Mouse (Mus musculus): ENCODE results near the gene Dars. TPM values are rescaled to one million over a fixed set of nuclear protein-coding genes. Genes with fewer than 3 reads are reported as not detected.

The Dars gene
- polyA plus RNA-seq, 1 experiment from 2014 or later = 174 TPM

DNA sequence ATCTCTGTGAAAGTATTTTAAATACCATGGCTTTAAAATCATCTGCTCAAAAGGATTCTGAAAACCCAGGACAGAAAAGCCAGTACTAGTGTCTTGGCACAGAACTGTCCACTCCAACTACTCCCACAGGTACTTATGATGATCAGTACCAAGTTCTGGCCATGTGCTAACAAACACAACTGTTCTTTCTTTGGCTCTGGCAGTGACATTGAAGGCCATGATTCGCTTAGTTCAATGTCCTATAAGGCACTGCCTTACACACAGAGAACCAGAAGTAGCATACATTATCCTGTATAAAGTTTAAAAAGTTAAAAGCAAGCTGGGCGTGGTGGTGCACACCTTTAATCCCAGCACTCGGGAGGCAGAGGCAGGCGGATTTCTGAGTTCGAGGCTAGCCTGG, 6.0 kb downstream of the Dars start:
- Histone ChIP-seq H3K4me2 (replicated peaks) (no peak overlapping the region), H3K36me3 (peaks cover 15% of the 10 kb centered on the region), H3K4me3 (no peak overlapping the region), H3K27ac (replicated peaks) (no peak overlapping the region), H3K9ac (replicated peaks) (no peak overlapping the region), H3K9me3 (no peaks in the 10 kb centered on the region), H3K27me3 (no peaks in the 10 kb centered on the region), H3K4me1 (peaks cover 8% of the 10 kb centered on the region)
- WGBS = 95% methylated on average over 5 of the region's 5 CpGs
- ATAC-seq (ENCODE audit: low FRiP score, low read depth) = no peak

DNA sequence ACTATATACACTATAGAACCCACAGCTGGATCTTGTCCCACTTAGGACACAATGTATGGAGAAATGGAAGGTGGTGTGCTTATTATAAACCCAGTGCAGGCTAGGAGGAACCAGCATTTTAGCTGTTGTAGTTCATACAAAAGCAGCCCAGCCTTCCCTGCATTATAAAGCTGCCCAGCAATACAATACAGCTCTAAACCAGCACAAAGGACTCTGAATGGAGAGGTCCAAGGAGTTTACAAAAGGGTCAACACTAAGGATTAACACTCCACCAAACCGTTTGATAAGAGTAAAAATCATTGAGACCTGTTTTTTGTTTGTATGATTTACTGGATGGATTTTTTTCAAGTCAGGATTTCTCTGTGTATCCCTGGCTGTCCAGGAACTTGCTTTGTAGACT, 10.3 kb downstream of the Dars start:
- H3K4me2 ChIP-seq (replicated peaks) = no peak overlapping the region
- H3K9ac ChIP-seq (replicated peaks) = no peak overlapping the region
- H3K4me3 ChIP-seq = no peak overlapping the region
- H3K4me1 ChIP-seq = peaks cover 23% of the 10 kb centered on the region
- no peaks in the 10 kb centered on the region for H3K27me3 ChIP-seq
- H3K9me3 ChIP-seq = no peaks in the 10 kb centered on the region
- no peak for ATAC-seq (ENCODE audit: low FRiP score, low read depth)
- H3K36me3 ChIP-seq = peaks cover 8% of the 10 kb centered on the region; the same call in 1 of the 2 replicates
- peak overlapping the region; percentile 54 for H3K27ac ChIP-seq (replicated peaks)
- WGBS = 12% methylated on average over 1 of the region's 1 CpGs

DNA sequence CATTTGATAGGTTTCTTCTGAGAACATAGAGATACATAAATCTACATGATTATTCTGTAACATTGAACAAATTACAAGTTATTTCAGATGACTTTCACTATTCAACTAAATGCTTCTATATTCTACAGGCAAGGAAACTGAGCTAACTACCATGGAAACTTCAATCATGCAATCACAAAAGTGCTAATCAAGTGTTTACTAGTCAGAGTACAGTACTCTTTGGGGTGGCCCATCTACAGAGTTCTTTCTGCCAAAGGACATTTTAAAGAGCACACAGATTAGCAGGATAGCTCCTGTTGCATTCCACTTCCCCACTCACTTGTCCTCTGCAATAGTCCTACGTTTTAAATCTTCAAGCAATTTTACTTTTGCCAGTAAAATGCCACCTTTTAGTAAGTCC, 11.5 kb downstream of the Dars start:
- Histone ChIP-seq H3K36me3 (0 out of 2 replicates have a peak, but pooled peaks cover 2% of the 10 kb centered on the region), H3K4me1 (peaks cover 31% of the 10 kb centered on the region)

DNA sequence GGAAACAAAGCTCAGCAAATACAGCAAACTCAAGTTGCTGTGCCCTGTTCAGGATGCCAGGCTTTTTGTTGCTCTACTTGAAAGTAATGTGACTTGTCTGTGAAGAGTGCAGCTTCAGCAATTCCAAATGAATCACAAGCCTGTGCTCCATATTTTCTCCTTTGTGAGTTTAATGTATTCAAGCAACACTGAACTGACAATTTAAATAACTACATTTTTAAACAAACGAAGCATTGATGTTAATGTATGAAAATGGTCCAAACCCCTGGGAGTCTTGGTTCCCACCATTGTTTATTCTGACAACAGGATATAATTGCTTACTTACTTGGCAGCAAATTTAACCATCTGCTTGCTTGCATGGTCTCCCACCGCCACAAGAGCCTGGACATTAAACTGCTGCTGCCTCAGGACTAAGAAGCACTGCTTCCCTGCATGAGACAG, 12.1 kb downstream of the Dars start:
- 23% methylated on average over 2 of the region's 2 CpGs for WGBS
- Histone ChIP-seq H3K4me2 (replicated peaks) (no peak overlapping the region), H3K27ac (replicated peaks) (peak overlapping the region; percentile 67), H3K4me1 (peaks cover 37% of the 10 kb centered on the region), H3K9ac (replicated peaks) (no peak overlapping the region), H3K36me3 (no peaks in the 10 kb centered on the region), H3K4me3 (no peak overlapping the region), H3K9me3 (no peaks in the 10 kb centered on the region), H3K27me3 (no peaks in the 10 kb centered on the region)
- ATAC-seq (ENCODE audit: low FRiP score, low read depth) = peak; percentile 73

More for the DNA sequence above, 11.5 kb downstream of the Dars start:
- Histone ChIP-seq H3K4me3 (no peak overlapping the region), H3K9ac (replicated peaks) (no peak overlapping the region), H3K4me2 (replicated peaks) (no peak overlapping the region), H3K27me3 (no peaks in the 10 kb centered on the region), H3K27ac (replicated peaks) (no peak overlapping the region; the same call in 1 of the 2 replicates), H3K9me3 (no peaks in the 10 kb centered on the region)
- ATAC-seq (ENCODE audit: low FRiP score, low read depth) = no peak
- 46% methylated on average over 1 of the region's 1 CpGs for WGBS

DNA sequence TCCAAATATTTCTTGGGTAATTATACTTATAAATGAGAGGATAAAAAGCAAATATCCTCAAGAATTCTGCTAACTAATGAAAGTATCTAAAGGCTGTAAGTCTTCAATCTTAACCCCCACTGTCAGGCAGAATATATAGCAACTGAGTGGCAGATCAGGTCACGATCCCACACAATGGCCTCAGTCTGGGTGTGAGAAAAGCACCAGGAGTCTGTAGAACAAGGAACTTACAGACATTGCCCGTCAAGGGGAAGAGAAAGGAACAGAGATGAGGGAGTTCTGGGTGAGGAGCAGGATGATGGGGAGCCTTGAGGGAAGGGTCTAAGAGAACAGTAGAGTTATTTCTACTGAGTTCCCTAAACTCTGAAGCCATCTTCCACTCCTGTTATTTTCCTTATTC, 16.2 kb downstream of the Dars start:
- Histone ChIP-seq H3K27ac (replicated peaks) (peak overlapping the region; percentile 70), H3K9me3 (no peaks in the 10 kb centered on the region), H3K9ac (replicated peaks) (no peak overlapping the region), H3K4me1 (peaks cover 36% of the 10 kb centered on the region), H3K27me3 (no peaks in the 10 kb centered on the region), H3K4me3 (no peak overlapping the region), H3K36me3 (peaks cover 8% of the 10 kb centered on the region; the same call in 1 of the 2 replicates), H3K4me2 (replicated peaks) (no peak overlapping the region)
- WGBS = 21% methylated on average over 2 of the region's 2 CpGs
- peak; percentile 42 for ATAC-seq (ENCODE audit: low FRiP score, low read depth)

DNA sequence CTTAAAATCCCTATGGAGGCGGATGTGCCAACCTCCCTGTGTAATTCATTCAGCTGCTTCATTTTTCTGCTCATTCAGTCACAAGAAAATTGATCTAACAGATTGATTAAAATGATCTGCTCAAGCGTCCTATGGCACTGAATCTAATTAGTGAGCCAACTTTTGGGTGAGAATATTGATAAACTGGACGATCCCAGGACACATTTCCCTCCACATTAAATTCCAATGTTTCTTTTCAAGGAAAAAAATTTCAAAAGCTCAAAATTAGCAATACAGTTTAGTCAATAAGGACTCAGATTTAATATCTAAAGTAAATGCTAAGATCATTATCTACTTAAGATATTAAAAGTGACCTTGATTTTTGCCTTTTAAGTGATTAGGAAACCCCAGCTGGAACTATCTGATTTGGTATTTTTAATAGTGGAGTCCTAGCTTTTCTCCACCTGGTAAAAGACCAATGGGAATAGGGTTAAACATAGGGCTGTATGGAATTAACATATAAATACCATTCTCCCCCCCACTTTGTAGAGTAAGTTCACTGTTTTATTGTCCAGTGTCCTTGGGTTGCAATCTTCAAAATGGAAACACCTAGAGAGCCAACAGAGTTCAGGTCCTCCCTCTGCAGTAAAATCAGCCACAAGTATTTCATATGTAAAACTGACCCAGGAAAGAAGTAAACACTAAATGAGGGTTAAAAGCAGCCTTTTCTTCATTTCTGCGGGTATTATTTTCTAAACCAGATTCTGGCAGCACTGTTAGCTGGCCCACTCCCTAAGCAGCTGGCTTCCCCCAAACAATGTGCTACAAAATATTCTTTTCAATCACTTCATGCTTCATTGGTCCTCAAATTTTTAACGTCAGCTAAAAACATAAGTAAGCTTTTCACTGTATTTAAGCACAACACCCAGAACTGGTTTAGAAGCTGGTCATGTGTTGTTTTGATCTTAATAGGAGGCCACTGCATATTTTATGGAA, 16.9 kb downstream of the Dars start:
- H3K27me3 ChIP-seq = no peaks in the 10 kb centered on the region
- 30% methylated on average over 5 of the region's 5 CpGs for WGBS
- H3K9me3 ChIP-seq = no peaks in the 10 kb centered on the region
- H3K9ac ChIP-seq (replicated peaks) = no peak overlapping the region
- H3K4me2 ChIP-seq (replicated peaks) = no peak overlapping the region
- ATAC-seq (ENCODE audit: low FRiP score, low read depth) = peak; percentile 67; the same call in 1 of the 2 replicates
- H3K4me3 ChIP-seq = no peak overlapping the region
- H3K27ac ChIP-seq (replicated peaks) = peak overlapping the region; percentile 70
- peaks cover 11% of the 10 kb centered on the region; the same call in 1 of the 2 replicates for H3K36me3 ChIP-seq
- H3K4me1 ChIP-seq = peaks cover 31% of the 10 kb centered on the region

DNA sequence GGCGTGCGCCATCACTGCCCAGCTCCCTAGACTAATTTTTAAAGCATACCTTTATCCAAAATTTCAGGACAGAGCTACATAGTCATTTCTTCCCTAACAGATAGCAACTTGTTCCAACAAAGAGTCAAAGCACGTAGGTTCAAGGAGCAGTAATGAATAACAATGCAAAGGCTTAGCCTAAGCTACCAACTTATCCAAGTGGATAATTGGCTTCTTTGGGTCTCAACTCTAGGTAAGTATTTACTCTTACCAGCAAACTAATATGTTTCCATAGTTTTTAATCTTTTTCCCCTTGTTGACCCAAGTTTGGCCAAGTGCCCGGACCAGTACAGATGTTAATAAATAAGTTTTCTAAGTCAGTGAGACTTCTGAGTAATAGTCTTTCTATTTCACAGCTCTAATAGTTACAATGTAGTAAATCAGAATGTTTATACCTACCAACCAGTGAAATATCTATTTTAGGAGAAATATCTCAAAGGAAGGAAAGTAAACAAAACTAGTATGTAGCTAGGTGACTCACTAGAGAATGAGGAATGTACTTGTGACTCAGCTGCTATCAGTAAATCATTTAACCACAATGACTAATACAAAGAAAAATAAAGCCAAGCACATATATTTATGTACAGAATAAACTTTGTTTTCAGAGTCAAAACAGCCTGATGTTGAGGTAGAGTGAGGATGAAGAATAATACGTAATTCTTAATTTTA, 18.3 kb downstream of the Dars start:
- Histone ChIP-seq H3K27ac (replicated peaks) (no peak overlapping the region; the same call in 1 of the 2 replicates), H3K4me1 (peaks cover 25% of the 10 kb centered on the region), H3K4me3 (no peak overlapping the region), H3K9ac (replicated peaks) (no peak overlapping the region), H3K36me3 (peaks cover 12% of the 10 kb centered on the region; the same call in 1 of the 2 replicates), H3K9me3 (no peaks in the 10 kb centered on the region), H3K4me2 (replicated peaks) (no peak overlapping the region), H3K27me3 (no peaks in the 10 kb centered on the region)
- no peak for ATAC-seq (ENCODE audit: low FRiP score, low read depth)
- WGBS = 82% methylated on average over 5 of the region's 5 CpGs

DNA sequence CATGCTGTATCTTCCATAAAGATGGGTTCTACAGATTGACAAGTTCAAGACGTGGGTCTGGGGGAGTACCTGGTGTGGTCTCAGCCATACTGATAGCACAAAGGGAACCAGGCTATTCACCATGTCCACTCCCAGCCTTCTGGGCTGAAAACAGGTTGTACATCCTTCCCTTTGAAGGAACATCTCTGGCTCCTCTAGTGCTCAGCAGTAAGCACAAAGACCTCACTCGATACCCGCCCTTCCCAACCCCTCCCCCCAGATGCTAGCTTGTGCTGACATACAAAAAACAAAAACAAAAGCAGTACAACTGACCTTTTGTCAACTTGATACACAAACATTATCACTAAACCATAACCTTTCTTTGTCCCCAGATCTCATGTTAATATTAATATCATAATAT, 22.5 kb downstream of the Dars start:
- WGBS = 91% methylated on average over 3 of the region's 3 CpGs

DNA sequence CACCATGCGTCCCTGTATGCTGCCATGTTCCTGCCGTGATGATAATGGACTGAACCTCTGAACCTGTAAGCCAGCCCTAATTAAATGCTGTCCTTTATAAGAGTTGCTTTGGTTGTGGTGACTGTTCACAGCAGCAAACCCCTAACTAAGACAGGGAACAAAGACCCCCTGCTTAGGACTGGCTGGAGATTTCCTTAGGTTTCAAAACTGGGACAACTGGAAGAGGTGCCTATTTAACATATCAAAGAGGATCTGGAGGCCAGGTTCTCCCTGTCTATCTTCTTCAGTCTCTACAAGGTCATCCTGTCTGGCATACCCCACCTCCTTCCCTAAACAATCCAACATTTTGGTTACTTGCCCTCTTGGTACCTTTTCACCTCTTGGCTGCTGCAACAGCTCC, 24.8 kb downstream of the Dars start:
- Histone ChIP-seq H3K4me3 (no peak overlapping the region), H3K4me2 (replicated peaks) (no peak overlapping the region), H3K27me3 (no peaks in the 10 kb centered on the region), H3K9me3 (no peaks in the 10 kb centered on the region), H3K27ac (replicated peaks) (no peak overlapping the region), H3K36me3 (peaks cover 17% of the 10 kb centered on the region), H3K9ac (replicated peaks) (no peak overlapping the region), H3K4me1 (0 out of 2 replicates have a peak, but pooled peaks cover 4% of the 10 kb centered on the region)
- 44% methylated on average over 2 of the region's 2 CpGs for WGBS
- ATAC-seq (ENCODE audit: low FRiP score, low read depth) = no peak

More for the DNA sequence above, 22.5 kb downstream of the Dars start:
- no peak for ATAC-seq (ENCODE audit: low FRiP score, low read depth)
- Histone ChIP-seq H3K9me3 (no peaks in the 10 kb centered on the region), H3K4me3 (no peak overlapping the region), H3K4me1 (peaks cover 9% of the 10 kb centered on the region), H3K4me2 (replicated peaks) (no peak overlapping the region), H3K36me3 (peaks cover 12% of the 10 kb centered on the region; the same call in 1 of the 2 replicates), H3K27ac (replicated peaks) (no peak overlapping the region), H3K9ac (replicated peaks) (no peak overlapping the region), H3K27me3 (no peaks in the 10 kb centered on the region)

DNA sequence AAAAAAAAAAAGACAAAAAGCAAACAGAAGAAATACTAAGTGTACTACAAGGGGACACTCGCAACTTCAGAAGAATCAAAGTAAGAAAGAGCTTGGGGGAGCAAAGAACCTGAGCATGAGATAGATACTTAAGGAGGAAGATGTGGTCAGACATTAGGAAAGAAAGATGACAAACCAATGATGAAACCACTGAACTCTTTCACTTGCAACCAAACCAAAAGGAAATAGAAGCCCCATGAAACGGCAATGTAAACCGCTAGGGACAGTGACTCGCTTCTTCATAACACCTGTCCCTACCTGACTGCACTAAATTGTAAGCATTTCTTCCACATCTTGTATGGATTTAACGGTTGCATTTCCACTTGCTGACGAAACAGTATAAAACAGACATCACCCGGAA, 30.7 kb downstream of the Dars start:
- ATAC-seq (ENCODE audit: low FRiP score, low read depth) = no peak
- 94% methylated on average over 7 of the region's 7 CpGs for WGBS
- peaks cover 27% of the 10 kb centered on the region for H3K36me3 ChIP-seq

DNA sequence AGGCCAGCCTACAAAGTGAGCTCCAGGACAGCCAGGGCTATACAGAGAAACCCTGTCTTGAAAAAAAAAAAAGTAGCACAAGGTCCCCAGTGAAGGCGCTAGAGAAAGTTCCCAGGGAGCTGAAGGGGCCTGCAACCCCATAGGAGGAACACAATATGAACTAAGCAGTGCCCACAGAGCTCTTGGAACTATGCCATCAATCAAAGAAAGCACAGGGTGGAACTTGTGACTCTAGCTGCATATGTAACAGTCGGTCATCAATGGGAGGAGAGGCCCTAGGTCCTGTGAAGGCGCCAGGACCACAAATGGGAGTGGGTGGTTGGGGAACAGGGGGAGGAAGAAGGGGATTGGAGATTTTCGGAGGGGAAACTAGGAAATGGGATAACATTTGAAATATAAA, 40.3 kb downstream of the Dars start:
- no peaks in the 10 kb centered on the region for H3K27me3 ChIP-seq
- H3K9ac ChIP-seq (replicated peaks) = no peak overlapping the region
- H3K4me3 ChIP-seq = no peak overlapping the region
- H3K4me2 ChIP-seq (replicated peaks) = no peak overlapping the region
- peaks cover 25% of the 10 kb centered on the region for H3K36me3 ChIP-seq
- H3K27ac ChIP-seq (replicated peaks) = no peak overlapping the region
- no peak for ATAC-seq (ENCODE audit: low FRiP score, low read depth)
- 94% methylated on average over 4 of the region's 4 CpGs for WGBS
- H3K9me3 ChIP-seq = no peaks in the 10 kb centered on the region
- H3K4me1 ChIP-seq = no peaks in the 10 kb centered on the region

More for the DNA sequence above, 30.7 kb downstream of the Dars start:
- no peaks in the 10 kb centered on the region for H3K27me3 ChIP-seq
- H3K4me2 ChIP-seq (replicated peaks) = no peak overlapping the region
- H3K4me1 ChIP-seq = no peaks in the 10 kb centered on the region
- no peak overlapping the region for H3K4me3 ChIP-seq
- no peak overlapping the region for H3K9ac ChIP-seq (replicated peaks)
- no peak overlapping the region for H3K27ac ChIP-seq (replicated peaks)
- H3K9me3 ChIP-seq = no peaks in the 10 kb centered on the region
